Mouse (Mus musculus): ENCODE measurements around the gene Snx1.

DNA sequence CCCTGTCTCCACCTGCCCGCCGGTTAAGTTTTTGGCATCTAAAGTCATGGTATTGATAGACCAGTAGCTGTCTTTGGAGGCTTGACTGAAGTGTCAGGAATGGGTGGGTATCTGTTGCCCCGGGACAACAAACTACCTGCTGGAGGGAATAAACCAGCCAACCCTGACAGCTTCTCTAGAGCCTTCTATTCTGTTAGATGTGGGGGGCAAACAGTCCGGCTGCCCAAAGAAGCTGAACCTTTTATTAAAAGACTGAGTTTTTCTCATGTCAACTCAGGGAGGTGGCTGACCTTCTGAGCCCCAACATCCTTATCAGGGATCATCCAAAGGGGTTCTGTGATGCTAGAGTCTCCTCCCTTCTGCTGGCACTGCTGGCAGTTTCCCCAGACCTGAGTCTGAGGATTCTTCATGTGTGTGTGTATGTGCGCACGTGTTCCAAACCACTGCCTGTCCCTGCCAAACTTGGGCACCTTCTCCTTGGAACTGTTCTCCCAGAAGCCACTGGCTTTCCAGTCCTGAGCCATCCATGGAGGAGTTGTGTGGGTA lies 32.6 kb upstream of the Snx1 start:
- no peak for TF ChIP-seq GATA1 (IDR thresholded peaks at IDR 0.05; ENCODE audit: borderline replicate concordance, low read length)
- TF ChIP-seq FLI1 (IDR thresholded peaks at IDR 0.05; ENCODE audit: low read length), result no peak

Measured in megakaryocyte, embryonic 14.5 days (primary cell).